Mouse (Mus musculus) frontal cortex, adult (tissue): ENCODE measurements at regions not wholly inside any gene's neighbourhood (a gene's known extent, or its start where the extent isn't known, plus 50 kb on each side); places are given as distances from the start of the nearest gene placed in this dataset.

ENCODE experiments used
- ATAC-seq: cut with Nextera tagmentation; 2 replicates; pipeline ENCODE4 v1.9.2; 2017; ENCODE audit warnings: mild to moderate bottlenecking, moderate library complexity, mixed read lengths; ENCODE audit not compliant: low TSS enrichment

- no peak for ATAC-seq
Observed at GRCm38 (mm10) chr2:148107607-148108115, 60.9 kb upstream of the Foxa2 start.

GRCm38 (mm10) chr2:148110149-148110548 is 63.4 kb upstream of the Foxa2 start:
- ATAC-seq, result 0 out of 2 replicates have a peak, but pooled peaks have one; percentile 59

- peak; percentile 81 for ATAC-seq
Observed at GRCm38 (mm10) chr2:148111889-148112288, 65.1 kb upstream of the Foxa2 start.

GRCm38 (mm10) chr2:148113184-148113583 is 66.4 kb upstream of the Foxa2 start:
- ATAC-seq, result no peak

- ATAC-seq, result peak; percentile 53
Observed at GRCm38 (mm10) chr2:148114600-148114999, 67.8 kb upstream of the Foxa2 start.

- ATAC-seq, result no peak
Observed at GRCm38 (mm10) chr2:148116033-148116790, 69.4 kb upstream of the Foxa2 start.

GRCm38 (mm10) chr2:148117420-148117819 is 70.7 kb upstream of the Foxa2 start:
- ATAC-seq, result no peak

- ATAC-seq, result peak; percentile 89
Observed at GRCm38 (mm10) chr2:148121885-148122876, 75.4 kb upstream of the Foxa2 start.

- peak; percentile 86 for ATAC-seq
Observed at GRCm38 (mm10) chr2:148123780-148124179, 77.0 kb upstream of the Foxa2 start.

GRCm38 (mm10) chr2:148133811-148134210 is 87.0 kb upstream of the Foxa2 start:
- no peak for ATAC-seq

GRCm38 (mm10) chr2:148141936-148142335 is 95.2 kb upstream of the Foxa2 start:
- ATAC-seq, result peak; percentile 94

GRCm38 (mm10) chr2:148144816-148145215 is 98.0 kb upstream of the Foxa2 start:
- no peak for ATAC-seq

- ATAC-seq, result peak; percentile 80
Observed at GRCm38 (mm10) chr2:148148272-148148671, 101.5 kb upstream of the Foxa2 start.

- ATAC-seq, result no peak
Observed at GRCm38 (mm10) chr2:148149426-148149825, 102.7 kb upstream of the Foxa2 start.

GRCm38 (mm10) chr2:148153513-148154271 is 106.9 kb upstream of the Foxa2 start:
- no peak for ATAC-seq

- ATAC-seq, result peak; percentile 27
Observed at GRCm38 (mm10) chr2:148156122-148156521, 109.4 kb upstream of the Foxa2 start.

GRCm38 (mm10) chr2:148159028-148159600 is 112.3 kb upstream of the Foxa2 start:
- no peak for ATAC-seq

GRCm38 (mm10) chr2:148160997-148161396 is 114.2 kb upstream of the Foxa2 start:
- peak; percentile 73 for ATAC-seq

- ATAC-seq, result peak; percentile 85
Observed at GRCm38 (mm10) chr2:148161966-148162365, 115.2 kb upstream of the Foxa2 start.

GRCm38 (mm10) chr2:148162562-148162961 is 115.8 kb upstream of the Foxa2 start:
- peak; percentile 44 for ATAC-seq

- ATAC-seq, result 0 out of 2 replicates have a peak, but pooled peaks have one; percentile 16
Observed at GRCm38 (mm10) chr2:148171113-148171512, 124.3 kb upstream of the Foxa2 start.
